Mouse (Mus musculus) kidney, embryonic 14.5 days (tissue): ENCODE measurements around the gene Sult2b1. TPM values are rescaled to one million over a fixed set of nuclear protein-coding genes. Genes with fewer than 3 reads are reported as not detected.

Experiments used
- ATAC-seq: fragments of 200-750 bp; cut with Nextera tagmentation; 2 replicates; pipeline ENCODE4 v1.8.0; 2017; ENCODE audit warnings: moderate number of reproducible peaks, mild to moderate bottlenecking, moderate TSS enrichment, moderate library complexity; ENCODE audit not compliant: low FRiP score, low TSS enrichment
- H3K27ac ChIP-seq: fragments of 300-500 bp; sonication (generic); 2 replicates; pipeline ENCODE4 v1.5.1; 2014; ENCODE audit warnings: low read depth, mild to moderate bottlenecking, low read length, moderate library complexity, mixed read lengths
- H3K27me3 ChIP-seq: fragments of 300-500 bp; sonication (generic); 2 replicates; pipeline ENCODE4 v1.6.1; 2014; ENCODE audit warnings: mild to moderate bottlenecking, low read length; ENCODE audit not compliant: control insufficient read depth, insufficient read depth
- H3K36me3 ChIP-seq: fragments of 300-500 bp; sonication (generic); 2 replicates; pipeline ENCODE4 v1.6.1; 2014; ENCODE audit warnings: low read length, mixed read lengths; ENCODE audit not compliant: control insufficient read depth, insufficient read depth
- H3K4me1 ChIP-seq: fragments of 300-500 bp; sonication (generic); 2 replicates; pipeline ENCODE4 v1.6.1; 2014; ENCODE audit warnings: low read length, mixed read lengths; ENCODE audit not compliant: control insufficient read depth, insufficient read depth
- H3K4me2 ChIP-seq: fragments of 300-500 bp; sonication (generic); replicated peaks from 2 replicates; pipeline ENCODE4 v1.6.1; 2014; ENCODE audit warnings: low read depth, mild to moderate bottlenecking, low read length
- H3K4me3 ChIP-seq: fragments of 300-500 bp; sonication (generic); 2 replicates; pipeline ENCODE4 v1.5.1; 2014; ENCODE audit warnings: mild to moderate bottlenecking, low read length
- H3K9ac ChIP-seq: fragments of 300-500 bp; sonication (generic); 2 replicates; pipeline ENCODE4 v1.6.1; 2014; ENCODE audit warnings: low read depth, mild to moderate bottlenecking, low read length, moderate library complexity
- H3K9me3 ChIP-seq: fragments of 300-500 bp; sonication (generic); 2 replicates; pipeline ENCODE4 v1.6.1; 2016; ENCODE audit warnings: low read length; ENCODE audit not compliant: control insufficient read depth
- WGBS: fragments of 180-500 bp; shearing (Covaris S2); extraction: QIAGEN DNeasy Blood & Tissue Kit; methylation state at CpG from one replicate; pipeline ENCODE4 v1.1.7; 2014; 5-methylcytosine and 5-hydroxymethylcytosine counted together
- polyA plus RNA-seq: library from polyadenylated mRNA; unstranded; fragments of >200 nt; fragmentation: Nextera tagmentation; extraction: Ambion mirVana; gene quantifications from 2 replicates; pipeline ENCODE4 v1.2.1, GENCODE M21; 2014

Gene Sult2b1
- polyA plus RNA-seq, 1 experiment from 2014 or later, result 3.2 TPM

DNA sequence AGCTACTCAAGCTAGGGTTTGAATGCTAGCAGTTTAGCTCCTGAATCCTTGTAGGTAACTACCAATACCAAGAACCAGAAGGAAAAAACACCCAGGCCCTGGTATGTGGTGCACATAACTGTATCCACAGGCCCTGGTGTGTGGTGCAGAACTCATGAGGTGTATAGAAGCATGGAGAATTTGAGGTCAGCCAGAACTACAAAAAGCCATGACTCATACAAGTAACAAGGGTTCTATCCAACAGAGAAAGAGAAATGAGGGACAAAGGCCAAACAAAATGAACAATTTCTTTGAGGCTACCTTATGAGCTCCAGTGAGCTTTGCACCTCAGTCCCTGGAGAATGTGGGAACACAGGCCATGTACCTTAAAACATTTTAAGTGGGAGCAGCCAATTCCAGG, 36.4 kb upstream of the Sult2b1 start:
- Histone ChIP-seq H3K36me3 (peaks cover 18% of the 10 kb centered on the region), H3K4me3 (no peak overlapping the region), H3K9ac (no peak overlapping the region), H3K9me3 (no peaks in the 10 kb centered on the region), H3K27me3 (no peaks in the 10 kb centered on the region), H3K4me2 (no peak overlapping the region), H3K4me1 (0 out of 2 replicates have a peak, but pooled peaks cover 4% of the 10 kb centered on the region), H3K27ac (no peak overlapping the region)
- no peak for ATAC-seq

DNA sequence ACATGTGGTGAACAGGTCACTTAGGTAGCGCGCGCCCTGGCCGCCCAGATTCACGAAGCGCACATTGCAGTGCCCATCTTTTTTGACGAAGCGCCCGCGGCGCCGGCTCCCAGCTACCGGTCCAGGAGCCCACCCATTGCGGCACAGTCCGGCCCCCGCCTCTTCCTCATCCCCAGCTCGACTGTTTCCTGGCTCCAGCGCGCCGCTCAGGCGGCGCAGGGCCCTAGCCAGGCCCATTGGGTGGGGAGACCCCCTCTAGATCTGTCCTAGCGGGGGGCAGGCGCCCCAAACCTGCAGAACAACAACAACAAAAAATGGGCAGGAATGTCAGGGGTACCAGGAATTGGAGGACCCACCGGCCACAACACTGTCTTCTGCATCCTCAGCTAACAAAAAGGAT, 35.4 kb upstream of the Sult2b1 start:
- H3K4me3 ChIP-seq, result peak overlapping the region; percentile 16; the same call in 1 of the 2 replicates
- H3K4me2 ChIP-seq, result peak overlapping the region; percentile 39
- H3K36me3 ChIP-seq, result peaks cover 7% of the 10 kb centered on the region; the same call in 1 of the 2 replicates
- peaks cover 9% of the 10 kb centered on the region for H3K4me1 ChIP-seq
- ATAC-seq, result peak; percentile 53; the same call in 1 of the 2 replicates
- WGBS, result 8% methylated on average over 25 of the region's 25 CpGs
- H3K27me3 ChIP-seq, result no peaks in the 10 kb centered on the region
- no peak overlapping the region for H3K27ac ChIP-seq
- no peaks in the 10 kb centered on the region for H3K9me3 ChIP-seq
- peak overlapping the region; percentile 23; the same call in 1 of the 2 replicates for H3K9ac ChIP-seq

DNA sequence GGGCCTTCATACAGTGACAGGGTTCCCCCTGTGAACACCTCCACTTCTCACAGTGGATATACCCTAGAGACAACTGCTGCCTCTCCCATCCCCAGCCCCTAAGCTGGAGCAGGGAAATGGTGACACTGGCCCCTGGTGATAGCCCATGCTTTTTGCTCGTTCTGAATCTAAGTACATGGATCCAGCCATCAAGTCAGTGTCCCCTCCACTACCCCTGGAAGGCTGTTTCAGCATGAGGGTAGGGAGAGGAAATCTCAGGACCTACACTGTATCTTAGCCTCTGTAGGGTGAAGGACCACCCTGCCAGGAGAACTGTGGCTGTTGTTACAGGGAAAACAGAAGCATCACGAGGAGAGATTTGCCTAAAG, 31.5 kb upstream of the Sult2b1 start:
- Histone ChIP-seq H3K9me3 (no peaks in the 10 kb centered on the region), H3K9ac (no peak overlapping the region), H3K27ac (no peak overlapping the region), H3K4me3 (no peak overlapping the region), H3K4me1 (peaks cover 22% of the 10 kb centered on the region), H3K36me3 (peaks cover 20% of the 10 kb centered on the region), H3K4me2 (no peak overlapping the region), H3K27me3 (no peaks in the 10 kb centered on the region)
- no peak for ATAC-seq
- 69% methylated on average over 2 of the region's 2 CpGs for WGBS

DNA sequence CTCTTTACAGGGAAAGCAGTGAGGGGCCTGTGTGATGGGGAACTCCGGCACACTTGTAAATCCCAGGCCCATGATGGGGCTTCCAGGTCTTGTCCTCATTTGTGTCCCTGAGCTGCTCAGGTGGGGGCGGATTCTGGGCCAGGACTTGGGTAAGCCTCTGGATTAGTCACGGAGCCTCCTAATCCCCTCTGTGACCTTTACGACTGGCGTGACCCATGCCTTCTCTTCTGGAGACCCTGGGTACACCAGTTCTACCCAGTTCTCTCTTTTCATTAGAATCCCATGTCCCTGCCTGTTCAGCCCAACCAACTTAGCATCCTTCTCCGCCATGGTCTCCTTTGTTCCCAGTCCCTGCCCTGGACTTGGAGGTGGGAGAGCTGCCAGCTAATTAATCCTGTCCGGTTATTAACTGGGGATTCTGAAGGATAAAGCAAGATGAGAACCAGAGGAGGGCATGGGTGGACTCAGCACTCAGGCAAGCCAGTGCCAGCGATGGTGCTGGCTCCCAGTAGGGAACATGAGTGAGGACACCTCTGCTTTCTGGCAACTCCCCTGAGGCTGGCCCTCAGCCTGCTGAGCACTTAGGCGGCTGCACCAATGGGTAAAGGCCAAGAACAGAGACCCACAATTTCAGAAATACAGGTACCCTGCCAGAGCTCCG, 31.0 kb upstream of the Sult2b1 start:
- 69% methylated on average over 10 of the region's 10 CpGs for WGBS
- Histone ChIP-seq H3K4me3 (no peak overlapping the region), H3K9ac (no peak overlapping the region), H3K4me1 (peaks cover 22% of the 10 kb centered on the region), H3K27me3 (no peaks in the 10 kb centered on the region), H3K27ac (no peak overlapping the region), H3K4me2 (0 out of 2 replicates have a peak overlapping the region, but pooled peaks have one; percentile 41), H3K9me3 (no peaks in the 10 kb centered on the region), H3K36me3 (peaks cover 25% of the 10 kb centered on the region)
- ATAC-seq, result no peak

DNA sequence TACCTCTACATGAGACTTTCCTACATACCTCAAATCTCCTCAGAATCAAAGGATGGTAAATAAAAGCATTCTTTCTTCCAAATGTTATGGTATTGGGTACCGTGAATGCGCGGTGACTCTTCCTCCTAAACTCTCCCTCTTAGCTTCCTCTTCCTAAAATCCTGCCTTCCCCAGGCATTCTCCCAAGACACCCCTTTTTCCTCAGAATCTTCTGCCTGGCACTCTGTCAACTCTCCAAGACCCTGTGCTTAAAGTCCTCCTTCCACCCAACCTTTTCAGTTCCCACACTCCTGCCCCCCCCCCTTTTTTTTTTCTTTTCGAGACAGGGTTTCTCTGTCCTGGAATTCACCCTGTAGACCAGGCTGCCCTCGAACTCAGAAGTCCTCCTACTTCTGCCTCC, 30.4 kb upstream of the Sult2b1 start:
- Histone ChIP-seq H3K27me3 (no peaks in the 10 kb centered on the region), H3K4me2 (peak overlapping the region; percentile 41), H3K9me3 (no peaks in the 10 kb centered on the region), H3K4me3 (peak overlapping the region; percentile 27), H3K9ac (no peak overlapping the region), H3K36me3 (peaks cover 32% of the 10 kb centered on the region), H3K4me1 (peaks cover 20% of the 10 kb centered on the region), H3K27ac (no peak overlapping the region)
- 13% methylated on average over 5 of the region's 5 CpGs for WGBS
- ATAC-seq, result no peak

DNA sequence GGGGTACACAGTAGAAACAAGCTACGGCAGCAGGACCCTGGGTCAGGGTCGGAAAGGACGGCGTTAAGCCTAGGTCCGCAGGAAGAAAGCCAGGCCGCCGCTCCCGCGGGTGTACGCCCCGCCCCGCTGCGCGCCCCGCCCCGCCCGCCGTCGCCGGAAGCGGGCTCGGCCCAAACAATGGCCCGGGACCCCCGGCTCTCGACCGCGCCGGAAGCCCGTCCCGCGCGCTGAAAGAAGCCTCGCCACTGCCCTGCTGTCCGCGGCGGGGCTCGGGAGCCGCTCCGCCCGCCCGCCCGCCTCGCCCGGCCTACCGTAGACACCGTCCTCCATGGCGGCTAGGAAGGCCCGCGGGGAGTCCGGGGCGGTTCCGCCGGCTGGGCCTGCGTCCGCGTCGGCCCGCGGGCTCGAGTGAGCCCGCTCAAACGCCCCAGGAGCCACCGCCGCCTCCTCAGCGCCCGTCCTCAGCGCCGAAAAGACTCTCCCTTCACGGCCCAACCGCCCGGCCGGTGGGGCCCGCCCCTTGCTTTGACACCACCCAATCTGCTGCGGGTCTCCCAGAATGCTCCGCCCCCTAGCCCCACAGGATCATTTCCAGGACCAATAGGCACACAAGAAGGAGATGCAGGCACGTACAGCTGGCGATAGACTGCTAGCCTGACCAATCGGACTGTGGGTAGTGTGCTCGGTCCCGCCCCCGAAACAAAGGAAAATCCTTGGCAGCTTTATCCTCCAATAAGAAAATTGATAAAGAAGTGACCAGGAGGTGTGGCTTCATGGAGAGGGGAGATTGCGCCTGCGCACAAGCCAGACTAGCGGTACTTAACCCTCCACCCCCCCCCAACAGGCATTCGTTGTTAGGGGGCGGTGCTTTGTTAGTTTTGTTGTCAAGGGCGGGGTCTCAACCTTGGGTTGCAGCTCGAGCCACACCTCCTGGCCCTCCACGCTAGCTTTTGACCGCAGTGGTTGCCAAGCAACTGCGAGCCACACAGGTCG, 29.6 kb upstream of the Sult2b1 start, which contains the start of gene Cyth2:
Cyth2 (minus strand) TSS at position 795 of the 993 bp plus-strand sequence.
- Histone ChIP-seq H3K36me3 (peaks cover 39% of the 10 kb centered on the region), H3K9me3 (no peaks in the 10 kb centered on the region), H3K9ac (peak within 1 kb of the TSS; percentile 99), H3K27ac (peak within 1 kb of the TSS; percentile 99), H3K27me3 (no peaks in the 10 kb centered on the region), H3K4me3 (peak within 1 kb of the TSS; percentile 87), H3K4me2 (peak within 1 kb of the TSS; percentile 58), H3K4me1 (peaks cover 18% of the 10 kb centered on the region)
- peak; percentile 98 for ATAC-seq
- 0% methylated on average over 53 of the region's 92 CpGs for WGBS

DNA sequence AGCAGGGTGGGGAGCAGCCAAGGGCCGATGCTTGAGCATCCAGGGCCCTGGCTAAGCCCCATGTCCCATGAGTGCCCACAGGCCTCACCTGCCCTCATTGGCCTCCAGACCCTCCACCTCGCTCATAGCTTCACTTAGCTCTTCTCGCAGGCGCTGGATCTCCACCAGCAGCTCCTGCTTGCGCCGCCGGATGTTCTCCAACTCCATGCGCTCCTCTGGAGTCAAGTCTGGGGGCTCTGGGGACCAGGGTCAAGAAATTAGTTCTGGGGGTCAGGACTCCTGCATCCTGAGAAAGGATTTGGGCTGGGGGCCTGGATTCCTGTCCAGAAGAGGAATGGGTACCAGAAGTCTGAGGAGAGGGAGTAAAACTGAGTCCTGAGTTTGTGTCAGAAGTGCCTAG, 28.5 kb upstream of the Sult2b1 start:
- H3K4me2 ChIP-seq, result peak overlapping the region; percentile 58
- H3K9me3 ChIP-seq, result no peaks in the 10 kb centered on the region
- H3K9ac ChIP-seq, result peak overlapping the region; percentile 99
- no peaks in the 10 kb centered on the region for H3K27me3 ChIP-seq
- H3K27ac ChIP-seq, result no peak overlapping the region
- WGBS, result 84% methylated on average over 8 of the region's 8 CpGs
- peaks cover 18% of the 10 kb centered on the region for H3K4me1 ChIP-seq
- H3K4me3 ChIP-seq, result peak overlapping the region; percentile 87
- ATAC-seq, result no peak
- peaks cover 51% of the 10 kb centered on the region for H3K36me3 ChIP-seq

DNA sequence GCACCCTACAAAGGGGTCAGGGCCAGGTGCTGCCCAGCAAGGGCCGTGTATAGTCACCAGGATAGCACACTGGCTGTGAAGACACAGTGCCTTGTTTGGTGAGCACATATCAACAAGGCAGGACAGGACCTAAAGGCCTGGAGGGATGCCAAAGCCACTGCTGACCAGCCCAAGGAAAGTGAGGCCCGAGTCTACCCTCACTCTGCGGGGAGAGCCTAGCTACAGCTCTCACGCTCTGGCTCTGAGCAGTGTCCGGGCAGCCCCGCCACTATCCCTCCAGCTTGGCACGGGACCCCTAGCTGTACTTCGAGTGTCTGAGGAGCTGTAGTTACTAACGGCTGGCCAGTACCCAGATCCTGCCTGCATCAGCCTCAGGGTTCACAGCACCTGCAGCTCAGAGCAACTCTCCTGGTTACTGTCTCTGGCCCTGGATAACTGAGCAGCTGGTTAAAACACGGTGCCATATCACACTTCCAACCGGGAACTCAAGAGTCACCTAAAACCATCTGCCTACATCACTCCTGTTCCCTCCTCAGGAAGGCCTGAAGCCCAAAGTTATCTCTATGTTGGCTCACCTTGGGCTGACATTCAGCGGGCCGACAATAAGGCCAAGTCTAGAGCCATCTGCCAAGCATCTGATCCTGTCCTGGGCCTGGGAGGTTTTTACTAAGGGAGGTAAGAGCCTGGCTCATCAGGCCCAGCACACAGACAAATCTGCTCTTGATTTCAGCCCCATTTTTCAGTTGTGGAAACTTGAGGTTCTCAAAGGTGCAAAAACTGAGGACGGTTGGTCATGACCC, 25.0 kb upstream of the Sult2b1 start:
- Histone ChIP-seq H3K27ac (no peak overlapping the region), H3K4me2 (no peak overlapping the region), H3K36me3 (peaks cover 64% of the 10 kb centered on the region), H3K4me3 (no peak overlapping the region), H3K9me3 (no peaks in the 10 kb centered on the region), H3K27me3 (no peaks in the 10 kb centered on the region), H3K9ac (no peak overlapping the region), H3K4me1 (peaks cover 11% of the 10 kb centered on the region)
- ATAC-seq, result no peak
- 87% methylated on average over 14 of the region's 14 CpGs for WGBS
